Comparison of ENCODE assay signal across 15 mouse cellular contexts in the genomic region with DNA sequence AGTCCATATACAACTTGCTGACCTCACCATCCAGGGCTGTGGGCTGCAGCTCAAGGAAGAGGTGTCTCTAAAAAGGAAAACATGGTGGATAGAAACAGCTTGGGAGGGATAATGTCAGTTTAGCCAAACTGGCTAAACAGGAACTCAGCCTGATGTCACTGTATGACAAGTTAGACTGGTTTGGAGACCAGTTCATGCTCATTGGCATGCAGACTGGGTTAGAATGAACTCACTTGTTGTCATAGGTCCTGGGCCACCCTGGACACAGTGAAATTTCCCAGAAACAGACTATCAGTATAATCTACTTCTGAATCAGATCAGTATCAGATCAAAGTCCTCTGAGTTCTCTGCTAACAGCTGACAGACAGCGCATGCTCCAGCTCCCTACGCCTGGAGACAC.
DNase-seq lines count a peak whose midpoint lies in the region; ATAC-seq lines count a peak whose summit lies in the region.
"Had no signal": no experiment of that assay in that cellular context is flagged by ENCODE, and none has a peak within 500 bp of the region (broad histone marks: within the 10 kb centered on the region; RNA-seq: fewer than 3 reads in every experiment).

No protein-coding gene starts in this region.

- WGBS in lung, embryonic 16.5 days = 76% methylated on average over 2 of the region's 2 CpGs
- WGBS in intestine, embryonic 16.5 days = 73% methylated on average over 2 of the region's 2 CpGs
- WGBS in stomach, embryonic 15.5 days = 87% methylated on average over 2 of the region's 2 CpGs

- peak overlapping the region; percentile 51 for H3K27ac ChIP-seq in lung, embryonic 16.5 days (ENCODE audit: low read length)
- H3K27ac ChIP-seq in intestine, embryonic 16.5 days (ENCODE audit: low read length) = peak overlapping the region; percentile 56
- H3K27ac ChIP-seq in stomach, embryonic 15.5 days = peak overlapping the region; percentile 92
- H3K27ac ChIP-seq: limb, embryonic 12.5 days; midbrain, embryonic 12.5 days; neural tube, embryonic 12.5 days had no signal

- no peaks in the 10 kb centered on the region for H3K36me3 ChIP-seq in lung, embryonic 16.5 days (ENCODE audit: control insufficient read depth, insufficient read depth, low read length)
- H3K36me3 ChIP-seq in intestine, embryonic 16.5 days (ENCODE audit: control insufficient read depth, insufficient read depth, low read length) = no peaks in the 10 kb centered on the region
- no peaks in the 10 kb centered on the region for H3K36me3 ChIP-seq in stomach, embryonic 15.5 days
- H3K36me3 ChIP-seq: limb, embryonic 12.5 days; midbrain, embryonic 12.5 days; neural tube, embryonic 12.5 days had no signal

- H3K4me1 ChIP-seq in lung, embryonic 16.5 days (replicated peaks; ENCODE audit: control insufficient read depth, insufficient read depth, low read length) = peaks cover 4% of the 10 kb centered on the region; the same call in 1 of the 2 replicates
- H3K4me1 ChIP-seq in intestine, embryonic 16.5 days (ENCODE audit: control insufficient read depth, insufficient read depth, low read length) = peaks cover 9% of the 10 kb centered on the region
- H3K4me1 ChIP-seq in stomach, embryonic 15.5 days = no peaks in the 10 kb centered on the region
- H3K4me1 ChIP-seq: limb, embryonic 12.5 days; midbrain, embryonic 12.5 days; neural tube, embryonic 12.5 days had no signal

- H3K9me3 ChIP-seq in lung, embryonic 16.5 days (ENCODE audit: control insufficient read depth, low read length) = no peaks in the 10 kb centered on the region
- H3K9me3 ChIP-seq in intestine, embryonic 16.5 days (ENCODE audit: control insufficient read depth, low read length) = 0 out of 2 replicates have a peak, but pooled peaks cover 4% of the 10 kb centered on the region
- no peaks in the 10 kb centered on the region for H3K9me3 ChIP-seq in stomach, embryonic 15.5 days
- H3K9me3 ChIP-seq: limb, embryonic 12.5 days; midbrain, embryonic 12.5 days; neural tube, embryonic 12.5 days had no signal

- ATAC-seq in lung, embryonic 16.5 days (ENCODE audit: low read depth) = peak; percentile 52
- peak; percentile 76 for ATAC-seq in intestine, embryonic 16.5 days
- peak; percentile 76 for ATAC-seq in stomach, embryonic 15.5 days (ENCODE audit: insufficient read depth, low FRiP score, low read depth)
- ATAC-seq in monocyte, adult 5-6 weeks (replicated peaks; ENCODE audit: insufficient number of reproducible peaks, low FRiP score, low TSS enrichment, poor library complexity, severe bottlenecking) = no peak

- H3K9ac ChIP-seq in lung, embryonic 16.5 days (ENCODE audit: low read length) = no peak overlapping the region
- no peak overlapping the region for H3K9ac ChIP-seq in intestine, embryonic 16.5 days (ENCODE audit: low read depth, low read length)
- H3K9ac ChIP-seq in stomach, embryonic 15.5 days = no peak overlapping the region
- H3K9ac ChIP-seq: limb, embryonic 12.5 days; midbrain, embryonic 12.5 days; neural tube, embryonic 12.5 days had no signal

- no peaks in the 10 kb centered on the region for H3K27me3 ChIP-seq in lung, embryonic 16.5 days (ENCODE audit: control insufficient read depth, insufficient read depth, low read depth, low read length)
- no peaks in the 10 kb centered on the region for H3K27me3 ChIP-seq in intestine, embryonic 16.5 days (replicated peaks; ENCODE audit: control insufficient read depth, insufficient read depth, low read length)
- H3K27me3 ChIP-seq in stomach, embryonic 15.5 days (replicated peaks) = no peaks in the 10 kb centered on the region
- H3K27me3 ChIP-seq: limb, embryonic 12.5 days; midbrain, embryonic 12.5 days; neural tube, embryonic 12.5 days had no signal

- no peak overlapping the region for H3K4me3 ChIP-seq in lung, embryonic 16.5 days (ENCODE audit: low read length)
- H3K4me3 ChIP-seq in intestine, embryonic 16.5 days (ENCODE audit: low read length) = no peak overlapping the region
- H3K4me3 ChIP-seq in stomach, embryonic 15.5 days (replicated peaks) = no peak overlapping the region
- H3K4me3 ChIP-seq: limb, embryonic 12.5 days; midbrain, embryonic 12.5 days; neural tube, embryonic 12.5 days had no signal

- DNase-seq in embryo, embryonic 10 days (ENCODE audit: low spot score) = peak; percentile 26
- no peak for DNase-seq in embryo, embryonic 9.5 days (ENCODE audit: extremely low spot score)
- DNase-seq in lung, postnatal 36 days = no peak
- DNase-seq in spleen, adult 12 weeks (ENCODE audit: low spot score) = no peak
- DNase-seq: cerebellum, adult 8-10 months; heart, adult 18-20 months; heart, postnatal 14 days; thymus, postnatal 36 days had no signal

- no peak overlapping the region for H3K4me2 ChIP-seq in lung, embryonic 16.5 days (ENCODE audit: low read depth, low read length)
- peak overlapping the region; percentile 8; the same call in 1 of the 2 replicates for H3K4me2 ChIP-seq in intestine, embryonic 16.5 days (ENCODE audit: low read depth, low read length)
- no peak overlapping the region for H3K4me2 ChIP-seq in stomach, embryonic 15.5 days
- H3K4me2 ChIP-seq: limb, embryonic 12.5 days; midbrain, embryonic 12.5 days; neural tube, embryonic 12.5 days had no signal
